Mouse (Mus musculus) lung, embryonic 15.5 days (tissue): ENCODE results near the gene Gm44965. TPM values are rescaled to one million over a fixed set of nuclear protein-coding genes. Genes with fewer than 3 reads are reported as not detected.

Experiments
- ATAC-seq: fragments of 200-750 bp; cut with Nextera tagmentation; 2 replicates; pipeline ENCODE4 v1.8.0; 2017; ENCODE audit warnings: moderate number of reproducible peaks, borderline replicate concordance; ENCODE audit not compliant: low FRiP score, low TSS enrichment; ENCODE audit errors: extremely low read depth
- H3K27ac ChIP-seq: fragments of 300-500 bp; sonication (generic); 2 replicates; pipeline ENCODE4 v1.5.1; 2015; ENCODE audit warnings: moderate library complexity, mild to moderate bottlenecking, inconsistent platforms
- H3K27me3 ChIP-seq: fragments of 300-500 bp; sonication (generic); 2 replicates; pipeline ENCODE4 v1.6.1; 2015; ENCODE audit warnings: inconsistent platforms
- H3K36me3 ChIP-seq: fragments of 300-500 bp; sonication (generic); 2 replicates; pipeline ENCODE4 v1.6.1; 2015; ENCODE audit warnings: inconsistent platforms
- H3K4me1 ChIP-seq: fragments of 300-500 bp; sonication (generic); 2 replicates; pipeline ENCODE4 v1.6.1; 2015; ENCODE audit warnings: inconsistent platforms
- H3K4me2 ChIP-seq: fragments of 300-500 bp; sonication (generic); 2 replicates; pipeline ENCODE4 v1.6.1; 2015; ENCODE audit warnings: inconsistent platforms, mild to moderate bottlenecking, moderate library complexity
- H3K4me3 ChIP-seq: fragments of 300-500 bp; sonication (generic); 2 replicates; pipeline ENCODE4 v1.5.1; 2015; ENCODE audit warnings: mild to moderate bottlenecking, inconsistent platforms
- H3K9ac ChIP-seq: fragments of 300-500 bp; sonication (generic); 2 replicates; pipeline ENCODE4 v1.6.1; 2015; ENCODE audit warnings: inconsistent platforms
- H3K9me3 ChIP-seq: fragments of 300-500 bp; sonication (generic); 2 replicates; pipeline ENCODE4 v1.6.1; 2016; ENCODE audit warnings: inconsistent platforms
- WGBS: fragments of 180-500 bp; shearing (Covaris S2); methylation state at CpG from one replicate; pipeline ENCODE4 v1.1.7; 2015; 5-methylcytosine and 5-hydroxymethylcytosine counted together
- polyA plus RNA-seq: library from polyadenylated mRNA; unstranded; fragments of >200 nt; fragmentation: Nextera tagmentation; extraction: Ambion mirVana; gene quantifications from 2 replicates; pipeline ENCODE4 v1.2.1, GENCODE M21; 2015

The Gm44965 gene
- polyA plus RNA-seq, 1 experiment from 2014 or later, result not detected

DNA sequence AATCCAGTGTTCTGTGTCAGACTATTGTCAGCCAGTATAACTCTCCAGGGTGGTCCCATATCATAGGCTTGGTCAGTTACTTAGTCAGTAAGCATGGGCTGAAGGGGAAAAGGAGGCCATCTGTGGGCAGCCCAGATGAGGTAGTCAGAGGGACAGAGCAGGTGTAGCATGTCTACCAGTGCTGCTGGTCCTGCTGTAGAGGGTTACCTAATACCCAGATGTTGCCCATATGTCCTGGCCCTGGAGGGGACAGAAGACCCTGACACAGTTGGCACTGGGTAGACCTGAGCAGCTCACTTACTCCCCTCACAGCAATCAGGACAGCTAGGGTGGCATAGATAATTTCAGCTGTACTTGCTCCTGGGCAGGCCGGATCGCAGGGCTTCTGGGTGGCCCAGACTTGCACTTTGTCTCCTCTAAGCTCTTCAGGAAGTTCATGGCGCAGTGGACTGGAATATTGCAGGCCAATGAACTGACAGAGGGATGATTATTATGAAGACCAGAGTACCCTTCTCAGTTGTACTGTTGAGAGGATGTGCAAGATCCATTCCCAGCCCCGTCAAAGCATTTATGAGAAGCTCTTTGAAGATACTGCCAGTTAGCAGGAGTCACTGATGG is 27.9 kb upstream of the Gm44965 start:
- Histone ChIP-seq H3K36me3 (no peaks in the 10 kb centered on the region), H3K9me3 (no peaks in the 10 kb centered on the region), H3K9ac (no peak overlapping the region), H3K4me1 (peaks cover 22% of the 10 kb centered on the region), H3K27ac (no peak overlapping the region), H3K27me3 (no peaks in the 10 kb centered on the region), H3K4me2 (no peak overlapping the region), H3K4me3 (no peak overlapping the region)
- WGBS, result 74% methylated on average over 4 of the region's 4 CpGs
- ATAC-seq, result no peak

DNA sequence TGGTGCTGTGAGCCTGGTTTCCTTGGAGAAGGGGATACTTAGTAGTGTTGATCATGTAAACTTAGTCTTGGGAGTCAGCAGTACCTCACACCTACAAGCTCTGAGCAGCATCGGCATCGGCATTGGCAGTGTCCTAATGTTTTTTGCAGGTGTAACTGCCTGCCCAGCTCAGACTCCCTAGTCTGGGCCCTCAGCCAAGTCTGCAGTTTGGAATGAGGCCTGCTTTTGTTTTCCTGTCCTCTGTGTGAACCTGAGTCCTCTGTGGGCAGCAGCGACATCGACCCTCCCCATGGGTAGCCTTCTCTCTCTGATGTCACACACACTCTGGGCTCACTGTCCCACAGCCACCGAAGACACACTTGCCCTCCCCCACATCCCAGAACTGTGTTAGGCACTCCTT is 27.4 kb upstream of the Gm44965 start:
- Histone ChIP-seq H3K36me3 (no peaks in the 10 kb centered on the region), H3K4me2 (no peak overlapping the region), H3K27ac (no peak overlapping the region), H3K4me1 (peaks cover 26% of the 10 kb centered on the region), H3K9ac (no peak overlapping the region), H3K27me3 (no peaks in the 10 kb centered on the region), H3K9me3 (no peaks in the 10 kb centered on the region), H3K4me3 (no peak overlapping the region)
- peak; percentile 43; the same call in 1 of the 2 replicates for ATAC-seq
- WGBS, result 24% methylated on average over 5 of the region's 5 CpGs

GRCm38 (mm10) chr6:48568036-48568984 is 25.4 kb upstream of the Gm44965 start:
- H3K4me2 ChIP-seq, result peak overlapping the region; percentile 21; the same call in 1 of the 2 replicates
- no peaks in the 10 kb centered on the region for H3K27me3 ChIP-seq
- H3K27ac ChIP-seq, result no peak overlapping the region
- no peaks in the 10 kb centered on the region for H3K36me3 ChIP-seq
- no peaks in the 10 kb centered on the region for H3K9me3 ChIP-seq
- H3K4me1 ChIP-seq, result peaks cover 44% of the 10 kb centered on the region
- ATAC-seq, result peak; percentile 31
- WGBS, result 57% methylated on average over 21 of the region's 21 CpGs
- no peak overlapping the region for H3K9ac ChIP-seq
- H3K4me3 ChIP-seq, result no peak overlapping the region

GRCm38 (mm10) chr6:48569065-48569807 is 24.5 kb upstream of the Gm44965 start:
- Histone ChIP-seq H3K4me1 (peaks cover 44% of the 10 kb centered on the region), H3K9ac (no peak overlapping the region), H3K27ac (no peak overlapping the region), H3K4me3 (no peak overlapping the region), H3K36me3 (no peaks in the 10 kb centered on the region), H3K9me3 (no peaks in the 10 kb centered on the region), H3K4me2 (no peak overlapping the region), H3K27me3 (no peaks in the 10 kb centered on the region)
- ATAC-seq, result no peak
- 62% methylated on average over 8 of the region's 8 CpGs for WGBS

DNA sequence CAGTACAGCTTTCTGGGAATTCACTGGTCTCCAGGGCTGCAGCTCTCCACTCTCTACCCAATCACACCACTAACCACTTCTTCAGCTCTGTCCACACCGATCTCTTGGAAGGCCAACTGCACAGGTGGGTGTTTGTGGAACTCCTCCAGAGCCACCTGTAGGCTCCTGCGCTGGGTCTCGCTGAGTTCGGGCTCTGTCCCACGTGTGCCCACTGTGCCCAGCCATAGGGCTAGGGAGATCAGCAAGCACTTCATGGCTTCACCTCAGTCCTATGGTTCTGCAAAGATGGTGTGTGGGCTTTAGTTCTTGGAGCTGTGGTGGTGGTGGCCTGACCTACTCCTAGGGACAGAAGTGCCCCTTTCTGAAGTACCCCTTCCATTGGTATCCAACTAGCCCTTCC is 21.7 kb upstream of the Gm44965 start:
- Histone ChIP-seq H3K36me3 (no peaks in the 10 kb centered on the region), H3K9me3 (no peaks in the 10 kb centered on the region), H3K4me3 (peak overlapping the region; percentile 13), H3K4me2 (peak overlapping the region; percentile 46), H3K27me3 (no peaks in the 10 kb centered on the region), H3K27ac (peak overlapping the region; percentile 78), H3K9ac (no peak overlapping the region), H3K4me1 (peaks cover 34% of the 10 kb centered on the region)
- 85% methylated on average over 5 of the region's 5 CpGs for WGBS
- no peak for ATAC-seq

- H3K36me3 ChIP-seq, result no peaks in the 10 kb centered on the region
- H3K4me3 ChIP-seq, result peak within 1 kb of the TSS; percentile 13
- ATAC-seq, result peak; percentile 81
- no peaks in the 10 kb centered on the region for H3K27me3 ChIP-seq
- H3K27ac ChIP-seq, result peak within 1 kb of the TSS; percentile 78
- H3K4me2 ChIP-seq, result peak within 1 kb of the TSS; percentile 46
- H3K4me1 ChIP-seq, result peaks cover 34% of the 10 kb centered on the region
- H3K9me3 ChIP-seq, result no peaks in the 10 kb centered on the region
- WGBS, result 18% methylated on average over 6 of the region's 6 CpGs
- H3K9ac ChIP-seq, result no peak within 1 kb of the TSS
These were observed 21.1 kb upstream of the Gm44965 start, which contains the start of gene Rarres2 for GRCm38 (mm10) chr6:48572572-48573061. Rarres2 (minus strand) TSS chr6:48572789.

- WGBS, result 38% methylated on average over 10 of the region's 10 CpGs
- Histone ChIP-seq H3K36me3 (no peaks in the 10 kb centered on the region), H3K9me3 (no peaks in the 10 kb centered on the region), H3K9ac (no peak overlapping the region), H3K27me3 (no peaks in the 10 kb centered on the region), H3K4me2 (no peak overlapping the region), H3K27ac (peak overlapping the region; percentile 21; the same call in 1 of the 2 replicates), H3K4me1 (peaks cover 36% of the 10 kb centered on the region), H3K4me3 (no peak overlapping the region)
- no peak for ATAC-seq
These were observed 20.5 kb upstream of the Gm44965 start for GRCm38 (mm10) chr6:48573280-48573679.

GRCm38 (mm10) chr6:48573981-48574380 is 19.8 kb upstream of the Gm44965 start:
- no peak overlapping the region for H3K9ac ChIP-seq
- H3K4me1 ChIP-seq, result peaks cover 32% of the 10 kb centered on the region; the same call in 1 of the 2 replicates
- no peak overlapping the region for H3K27ac ChIP-seq
- H3K4me2 ChIP-seq, result no peak overlapping the region
- H3K9me3 ChIP-seq, result no peaks in the 10 kb centered on the region
- no peaks in the 10 kb centered on the region for H3K36me3 ChIP-seq
- no peak overlapping the region for H3K4me3 ChIP-seq
- 60% methylated on average over 3 of the region's 3 CpGs for WGBS
- ATAC-seq, result no peak
- no peaks in the 10 kb centered on the region for H3K27me3 ChIP-seq

DNA sequence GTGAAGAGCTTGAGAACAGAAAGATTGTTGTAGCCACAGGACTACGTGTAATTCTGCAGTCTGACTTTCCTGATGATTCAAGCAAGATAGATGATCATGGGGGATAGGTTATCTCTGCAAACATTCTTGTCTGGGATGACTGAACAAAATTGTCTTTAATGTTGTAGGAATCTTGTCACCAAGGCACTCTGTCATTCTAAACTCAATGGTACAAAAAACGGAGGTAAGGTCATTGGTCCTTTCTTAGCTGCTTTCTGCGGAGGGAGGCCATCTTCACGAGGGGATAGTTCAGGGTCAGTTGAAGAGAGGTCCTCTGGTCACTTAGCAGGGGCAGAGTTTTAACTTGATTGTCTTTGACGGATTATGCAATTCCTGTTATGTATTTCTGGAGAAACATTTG is 15.0 kb upstream of the Gm44965 start:
- ATAC-seq, result no peak
- H3K9ac ChIP-seq, result no peak overlapping the region
- H3K4me3 ChIP-seq, result no peak overlapping the region
- no peaks in the 10 kb centered on the region for H3K27me3 ChIP-seq
- peak overlapping the region; percentile 82 for H3K27ac ChIP-seq
- 28% methylated on average over 5 of the region's 5 CpGs for WGBS
- H3K36me3 ChIP-seq, result no peaks in the 10 kb centered on the region
- no peaks in the 10 kb centered on the region for H3K9me3 ChIP-seq
- H3K4me2 ChIP-seq, result no peak overlapping the region
- peaks cover 11% of the 10 kb centered on the region; the same call in 1 of the 2 replicates for H3K4me1 ChIP-seq

DNA sequence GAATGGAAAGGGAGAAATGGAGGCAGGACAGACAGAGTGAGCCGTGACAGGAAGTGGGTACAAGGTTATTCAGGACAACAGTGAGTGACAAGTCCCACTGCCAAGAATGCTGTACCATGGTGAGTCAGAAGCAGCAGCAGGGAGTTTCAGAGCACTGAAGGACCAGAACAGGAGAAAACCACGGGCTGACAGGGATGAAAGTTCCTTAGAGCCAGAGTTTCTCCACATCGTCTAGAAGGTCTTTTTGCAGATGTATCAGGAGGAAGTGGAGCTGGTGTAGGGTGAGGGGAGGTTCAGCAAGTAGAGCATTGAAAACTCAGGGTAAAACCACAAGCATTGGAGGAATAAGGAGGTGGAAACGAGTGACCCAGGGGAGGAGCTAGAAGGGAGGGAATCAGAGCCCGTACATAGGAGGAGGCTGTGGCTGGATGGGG is 14.5 kb upstream of the Gm44965 start:
- WGBS, result 16% methylated on average over 5 of the region's 5 CpGs

GRCm38 (mm10) chr6:48581257-48581656 is 12.5 kb upstream of the Gm44965 start:
- no peak overlapping the region for H3K27ac ChIP-seq
- peaks cover 11% of the 10 kb centered on the region; the same call in 1 of the 2 replicates for H3K4me1 ChIP-seq
- no peaks in the 10 kb centered on the region for H3K9me3 ChIP-seq
- H3K4me2 ChIP-seq, result no peak overlapping the region
- H3K36me3 ChIP-seq, result no peaks in the 10 kb centered on the region
- no peaks in the 10 kb centered on the region for H3K27me3 ChIP-seq
- no peak for ATAC-seq
- WGBS, result 41% methylated on average over 3 of the region's 3 CpGs
- H3K4me3 ChIP-seq, result no peak overlapping the region
- no peak overlapping the region for H3K9ac ChIP-seq

More for the DNA sequence above, 14.5 kb upstream of the Gm44965 start:
- Histone ChIP-seq H3K36me3 (no peaks in the 10 kb centered on the region), H3K27ac (peak overlapping the region; percentile 82), H3K9me3 (no peaks in the 10 kb centered on the region), H3K4me1 (peaks cover 11% of the 10 kb centered on the region; the same call in 1 of the 2 replicates), H3K4me2 (peak overlapping the region; percentile 39), H3K9ac (no peak overlapping the region), H3K4me3 (no peak overlapping the region), H3K27me3 (no peaks in the 10 kb centered on the region)
- peak; percentile 88 for ATAC-seq
